Mouse (Mus musculus) heart, adult 2 months (tissue): ENCODE data around the gene Bace1.

Source experiments
- CTCF ChIP-seq: fragments of 200-600 bp; IDR thresholded peaks from 2 replicates; pipeline ENCODE4 v1.8.1; 2022; ENCODE audit warnings: antibody characterized with exemption, mild to moderate bottlenecking, moderate library complexity
- EP300 ChIP-seq: fragments of 200-500 bp; IDR thresholded peaks from 2 replicates; pipeline ENCODE4 v1.6.1; 2011; ENCODE audit warnings: low read depth, low read length, control low read depth; ENCODE audit not compliant: insufficient read depth
- POLR2A ChIP-seq: fragments of 200-500 bp; IDR thresholded peaks from 2 replicates; pipeline ENCODE4 v1.6.1; 2011; ENCODE audit warnings: mild to moderate bottlenecking, low read depth, low read length, control low read depth; ENCODE audit not compliant: insufficient read depth

- TF ChIP-seq CTCF, result no peak
- TF ChIP-seq POLR2A, result no peak
- TF ChIP-seq EP300, result no peak
Measured at GRCm38 (mm10) chr9:45851776-45852175, 13.4 kb downstream of the Bace1 start.
